Mouse (Mus musculus): ENCODE results near the gene Chchd6. TPM values are rescaled to one million over a fixed set of nuclear protein-coding genes. Genes with fewer than 3 reads are reported as not detected.
A peak's percentile ranks its signal among the peaks of the same experiment; 100 is the strongest.

Chchd6 gene
- polyA plus RNA-seq, 1 experiment from 2014 or later = 184 TPM

DNA sequence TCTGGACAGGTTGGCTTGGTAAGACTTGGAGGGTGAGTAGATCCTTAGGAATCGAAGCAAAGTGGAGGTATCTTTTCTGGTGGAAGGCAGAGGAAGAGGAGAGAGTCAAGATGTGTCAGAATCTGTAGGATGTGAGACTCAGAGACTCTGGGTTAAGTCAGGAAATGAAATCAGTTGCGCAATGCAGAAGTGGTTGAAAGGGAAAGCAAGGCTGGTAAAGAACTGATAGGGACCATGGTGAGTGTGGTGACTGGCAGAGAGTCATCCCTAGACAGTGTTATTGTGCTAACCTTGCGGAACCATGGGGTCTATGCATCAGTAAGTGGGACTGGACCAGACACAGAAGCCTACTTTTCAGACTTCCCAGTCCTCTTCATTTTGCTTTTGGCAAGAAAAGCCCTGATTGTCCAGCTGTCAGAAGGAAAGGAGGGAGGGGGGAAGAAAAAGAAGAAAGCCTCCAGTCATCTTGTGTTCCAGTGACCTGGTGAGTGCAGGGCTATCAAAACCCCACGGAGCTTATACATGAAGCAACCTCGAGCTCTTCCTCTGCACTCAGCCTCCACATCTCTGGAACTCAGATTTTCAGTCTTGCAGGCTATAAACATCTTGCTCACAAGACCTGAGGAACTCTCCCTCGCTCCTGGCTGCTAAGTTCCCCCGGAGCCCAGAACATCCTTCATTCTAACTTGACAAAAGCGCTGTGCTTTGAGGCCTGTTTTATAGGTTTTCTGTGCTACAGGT lies 32.8 kb upstream of the Chchd6 start:
- 74% methylated on average over 8 of the region's 8 CpGs for WGBS
- no peak overlapping the region for H3K27ac ChIP-seq (ENCODE audit: low read depth, low read length)

DNA sequence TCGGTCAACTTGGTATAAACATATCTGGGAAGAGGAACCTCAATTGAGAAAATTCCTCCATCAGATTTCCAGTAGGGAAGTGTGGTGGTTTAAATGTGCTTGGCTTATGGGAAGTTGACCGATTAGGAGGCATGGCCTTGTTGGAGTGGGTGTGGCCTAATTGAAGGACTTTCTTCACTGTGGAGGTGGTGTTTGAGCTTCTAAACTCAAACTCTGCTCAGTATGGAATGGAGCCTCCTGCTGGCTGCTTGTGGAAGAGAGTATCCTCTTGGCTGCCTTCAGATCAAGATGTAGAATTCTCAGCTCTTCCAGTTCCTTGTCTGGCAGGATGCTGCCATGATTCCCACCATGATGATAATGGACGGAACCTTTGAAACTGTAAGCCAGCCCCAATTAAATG lies 27.2 kb upstream of the Chchd6 start:
- no peaks in the 10 kb centered on the region for H3K27me3 ChIP-seq (replicated peaks; ENCODE audit: control insufficient read depth, insufficient read depth, low read length)
- no peak for ATAC-seq
- DNase-seq (ENCODE audit: low spot score) = no peak
- H3K27ac ChIP-seq (ENCODE audit: low read depth, low read length) = no peak overlapping the region
- no peak overlapping the region for H3K4me3 ChIP-seq (ENCODE audit: low read depth, low read length)
- no peaks in the 10 kb centered on the region for H3K4me1 ChIP-seq (ENCODE audit: control insufficient read depth, insufficient read depth, low read length)
- H3K36me3 ChIP-seq (ENCODE audit: control insufficient read depth, insufficient read depth, low read length) = no peaks in the 10 kb centered on the region
- WGBS = 90% methylated on average over 3 of the region's 3 CpGs
- H3K4me2 ChIP-seq (ENCODE audit: low read length) = no peak overlapping the region
- no peak overlapping the region for H3K9ac ChIP-seq (ENCODE audit: low read length)
- no peaks in the 10 kb centered on the region for H3K9me3 ChIP-seq (replicated peaks; ENCODE audit: control insufficient read depth, low read length)

More for the DNA sequence above, 32.8 kb upstream of the Chchd6 start:
- Histone ChIP-seq H3K4me2 (ENCODE audit: low read length) (no peak overlapping the region), H3K4me3 (ENCODE audit: low read depth, low read length) (no peak overlapping the region), H3K36me3 (ENCODE audit: control insufficient read depth, insufficient read depth, low read length) (no peaks in the 10 kb centered on the region), H3K27me3 (replicated peaks; ENCODE audit: control insufficient read depth, insufficient read depth, low read length) (no peaks in the 10 kb centered on the region), H3K9ac (ENCODE audit: low read length) (no peak overlapping the region), H3K4me1 (ENCODE audit: control insufficient read depth, insufficient read depth, low read length) (no peaks in the 10 kb centered on the region), H3K9me3 (replicated peaks; ENCODE audit: control insufficient read depth, low read length) (no peaks in the 10 kb centered on the region)
- ATAC-seq (no peak), DNase-seq (ENCODE audit: low spot score) (no peak)

DNA sequence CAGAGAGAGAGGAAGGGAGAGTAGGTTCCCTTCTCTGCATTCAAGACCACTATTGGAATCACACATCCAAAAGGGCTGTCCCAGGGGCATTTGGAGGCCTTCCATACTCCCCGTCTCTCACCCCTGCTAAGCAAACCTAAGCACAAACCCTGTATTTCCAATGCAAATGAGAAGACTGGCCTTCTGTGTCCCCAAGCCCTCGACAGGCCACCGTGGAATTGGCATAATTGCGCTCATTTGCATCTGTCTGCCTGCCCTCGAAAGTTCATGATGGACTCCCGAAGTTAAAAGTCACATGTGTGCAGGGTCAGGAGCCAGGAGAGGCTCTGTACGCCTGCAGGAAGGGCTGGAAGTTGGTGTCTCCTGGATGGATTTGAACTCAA lies 19.9 kb upstream of the Chchd6 start:
- Histone ChIP-seq H3K4me1 (ENCODE audit: control insufficient read depth, insufficient read depth, low read length) (peaks cover 25% of the 10 kb centered on the region), H3K27ac (ENCODE audit: low read depth, low read length) (0 out of 2 replicates have a peak overlapping the region, but pooled peaks have one; percentile 2), H3K9me3 (replicated peaks; ENCODE audit: control insufficient read depth, low read length) (no peaks in the 10 kb centered on the region), H3K27me3 (replicated peaks; ENCODE audit: control insufficient read depth, insufficient read depth, low read length) (no peaks in the 10 kb centered on the region), H3K4me3 (ENCODE audit: low read depth, low read length) (no peak overlapping the region), H3K4me2 (ENCODE audit: low read length) (no peak overlapping the region), H3K36me3 (ENCODE audit: control insufficient read depth, insufficient read depth, low read length) (no peaks in the 10 kb centered on the region), H3K9ac (ENCODE audit: low read length) (no peak overlapping the region)
- DNase-seq (ENCODE audit: low spot score) (peak; percentile 47), ATAC-seq (no peak)
- WGBS = 36% methylated on average over 7 of the region's 7 CpGs

DNA sequence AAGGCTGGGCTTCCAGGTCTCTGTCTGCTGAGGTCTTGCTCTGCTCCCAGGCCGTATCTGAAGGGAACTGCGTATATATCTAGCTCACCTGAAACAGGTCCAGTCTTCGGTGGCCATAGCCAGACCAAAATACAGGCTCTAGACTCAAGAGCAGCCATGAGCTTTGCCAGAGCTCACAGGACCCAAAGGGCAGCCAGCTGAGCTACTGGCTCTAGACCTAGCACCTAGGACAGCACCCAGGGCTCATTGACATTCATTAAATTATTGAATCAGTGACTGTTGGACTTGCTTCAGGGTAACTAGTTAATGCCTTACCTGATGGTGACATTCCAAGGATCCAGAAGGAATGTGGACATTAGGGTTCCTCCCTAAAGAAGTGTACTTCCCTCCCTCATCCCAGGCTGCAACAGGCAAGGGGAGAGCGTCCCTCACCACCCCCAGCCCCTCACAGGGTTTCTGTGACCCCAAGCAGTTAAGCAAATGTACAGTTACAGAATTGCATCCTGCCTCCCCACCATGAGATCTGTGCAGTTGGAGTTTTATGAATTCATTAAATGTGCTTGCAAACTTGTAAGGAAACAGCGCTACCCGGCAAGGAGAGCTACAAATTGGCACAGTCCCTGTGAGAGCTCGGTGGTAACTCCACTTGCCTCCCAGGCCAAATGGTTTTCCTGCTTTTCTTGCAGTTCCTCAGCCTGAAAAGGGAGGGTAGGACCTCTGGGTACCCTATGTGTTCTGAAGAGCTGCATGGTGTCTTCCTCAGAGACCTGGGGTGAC lies 19.3 kb upstream of the Chchd6 start:
- no peaks in the 10 kb centered on the region for H3K27me3 ChIP-seq (replicated peaks; ENCODE audit: control insufficient read depth, insufficient read depth, low read length)
- no peak overlapping the region for H3K4me2 ChIP-seq (ENCODE audit: low read length)
- peak; percentile 35 for DNase-seq (ENCODE audit: low spot score)
- WGBS = 69% methylated on average over 7 of the region's 7 CpGs
- no peak for ATAC-seq
- H3K4me1 ChIP-seq (ENCODE audit: control insufficient read depth, insufficient read depth, low read length) = peaks cover 25% of the 10 kb centered on the region
- peak overlapping the region; percentile 95 for H3K27ac ChIP-seq (ENCODE audit: low read depth, low read length)
- no peak overlapping the region for H3K4me3 ChIP-seq (ENCODE audit: low read depth, low read length)
- H3K9me3 ChIP-seq (replicated peaks; ENCODE audit: control insufficient read depth, low read length) = no peaks in the 10 kb centered on the region
- no peak overlapping the region; the same call in 1 of the 2 replicates for H3K9ac ChIP-seq (ENCODE audit: low read length)
- no peaks in the 10 kb centered on the region for H3K36me3 ChIP-seq (ENCODE audit: control insufficient read depth, insufficient read depth, low read length)

DNA sequence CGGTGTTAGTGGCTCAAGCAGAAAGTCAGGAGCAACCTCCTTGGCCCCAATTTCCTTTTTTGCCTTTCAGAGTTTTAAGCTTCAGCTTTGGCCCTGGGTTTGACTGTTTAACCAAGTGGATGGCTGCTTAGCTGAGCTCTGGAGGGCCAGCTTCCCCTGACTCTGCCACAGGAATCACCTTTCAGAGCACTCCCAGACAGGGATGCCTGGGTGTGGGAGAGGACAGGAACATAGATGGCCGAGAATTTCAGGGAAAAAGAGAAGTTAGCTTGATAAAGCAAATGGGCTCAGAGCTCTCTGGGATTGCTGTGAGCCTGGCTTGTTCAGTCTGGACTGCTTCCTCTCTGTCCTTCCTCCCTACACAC lies 18.6 kb upstream of the Chchd6 start:
- WGBS = 18% methylated on average over 2 of the region's 2 CpGs
- DNase-seq (ENCODE audit: low spot score) (no peak), ATAC-seq (peak; percentile 33; the same call in 1 of the 2 replicates)
- Histone ChIP-seq H3K27me3 (replicated peaks; ENCODE audit: control insufficient read depth, insufficient read depth, low read length) (no peaks in the 10 kb centered on the region), H3K9ac (ENCODE audit: low read length) (peak overlapping the region; percentile 45), H3K9me3 (replicated peaks; ENCODE audit: control insufficient read depth, low read length) (no peaks in the 10 kb centered on the region), H3K27ac (ENCODE audit: low read depth, low read length) (peak overlapping the region; percentile 95), H3K36me3 (ENCODE audit: control insufficient read depth, insufficient read depth, low read length) (no peaks in the 10 kb centered on the region), H3K4me2 (ENCODE audit: low read length) (peak overlapping the region; percentile 30; the same call in 1 of the 2 replicates), H3K4me3 (ENCODE audit: low read depth, low read length) (no peak overlapping the region), H3K4me1 (ENCODE audit: control insufficient read depth, insufficient read depth, low read length) (peaks cover 25% of the 10 kb centered on the region)

DNA sequence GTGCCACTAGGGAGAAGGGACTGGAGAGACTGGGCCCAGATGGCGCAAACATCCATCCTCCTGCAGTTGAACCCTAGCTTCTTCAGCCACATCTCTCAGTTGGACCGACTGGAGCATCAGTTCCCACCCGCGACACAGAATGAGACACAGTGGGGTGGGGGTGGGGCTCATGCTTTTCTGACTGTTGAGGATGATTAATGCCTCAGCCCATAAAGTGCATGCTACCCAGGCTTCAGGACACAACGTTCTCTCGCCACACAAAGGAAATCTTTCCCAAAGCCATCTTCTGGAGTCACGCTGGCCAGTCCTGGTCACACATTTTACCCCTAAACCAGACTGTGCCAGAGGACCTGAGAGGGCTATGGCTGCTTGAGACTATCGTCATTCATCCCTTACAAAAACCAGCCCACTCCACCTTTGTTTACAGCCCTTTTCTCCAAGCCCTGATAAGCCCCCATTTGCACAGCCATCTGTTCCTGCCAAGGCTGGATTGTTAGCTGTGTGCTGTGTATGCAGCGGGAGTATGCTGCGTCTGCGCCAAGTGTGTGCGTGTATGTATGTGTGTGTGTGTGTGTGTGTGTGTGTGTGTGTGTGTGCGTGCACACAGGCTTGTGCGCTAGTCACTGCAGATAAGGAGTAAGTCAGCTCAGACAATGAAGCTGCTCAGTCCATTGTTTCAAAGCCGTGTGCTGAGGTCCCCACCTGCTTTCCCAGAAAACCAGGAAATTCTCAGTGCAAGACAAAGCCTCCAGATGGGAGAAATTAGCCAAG lies 18.1 kb upstream of the Chchd6 start:
- Histone ChIP-seq H3K4me1 (ENCODE audit: control insufficient read depth, insufficient read depth, low read length) (peaks cover 25% of the 10 kb centered on the region), H3K27me3 (replicated peaks; ENCODE audit: control insufficient read depth, insufficient read depth, low read length) (no peaks in the 10 kb centered on the region), H3K9ac (ENCODE audit: low read length) (peak overlapping the region; percentile 45; the same call in 1 of the 2 replicates), H3K4me3 (ENCODE audit: low read depth, low read length) (no peak overlapping the region), H3K4me2 (ENCODE audit: low read length) (peak overlapping the region; percentile 30; the same call in 1 of the 2 replicates), H3K27ac (ENCODE audit: low read depth, low read length) (peak overlapping the region; percentile 95), H3K9me3 (replicated peaks; ENCODE audit: control insufficient read depth, low read length) (no peaks in the 10 kb centered on the region), H3K36me3 (ENCODE audit: control insufficient read depth, insufficient read depth, low read length) (no peaks in the 10 kb centered on the region)
- WGBS = 27% methylated on average over 15 of the region's 15 CpGs
- DNase-seq (ENCODE audit: low spot score) (peak; percentile 95), ATAC-seq (peak; percentile 96)

DNA sequence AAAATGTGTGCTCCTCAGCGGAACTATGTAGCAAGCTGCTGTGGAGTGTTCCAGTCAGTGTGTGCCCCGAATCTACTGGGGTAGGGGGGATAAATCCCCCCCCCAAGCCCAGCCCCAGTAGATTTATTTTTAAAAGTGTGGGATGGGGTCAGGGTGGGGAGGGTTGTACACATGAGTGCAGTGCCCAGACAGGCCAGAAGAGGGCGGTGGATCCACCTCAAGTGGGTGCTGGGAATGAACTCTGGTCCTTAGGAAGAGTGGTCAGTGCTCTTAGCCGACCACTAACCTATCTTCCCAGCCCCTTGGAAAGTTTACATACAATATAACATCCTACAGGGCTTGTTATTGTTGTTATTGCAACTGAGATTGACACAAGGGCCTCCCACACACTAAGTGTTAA lies 12.5 kb upstream of the Chchd6 start:
- WGBS = 57% methylated on average over 4 of the region's 4 CpGs
- no peak overlapping the region for H3K4me3 ChIP-seq (ENCODE audit: low read depth, low read length)
- no peaks in the 10 kb centered on the region for H3K36me3 ChIP-seq (ENCODE audit: control insufficient read depth, insufficient read depth, low read length)
- no peak overlapping the region for H3K9ac ChIP-seq (ENCODE audit: low read length)
- H3K4me2 ChIP-seq (ENCODE audit: low read length) = no peak overlapping the region
- no peaks in the 10 kb centered on the region for H3K9me3 ChIP-seq (replicated peaks; ENCODE audit: control insufficient read depth, low read length)
- no peaks in the 10 kb centered on the region for H3K27me3 ChIP-seq (replicated peaks; ENCODE audit: control insufficient read depth, insufficient read depth, low read length)
- no peak overlapping the region for H3K27ac ChIP-seq (ENCODE audit: low read depth, low read length)
- ATAC-seq (no peak), DNase-seq (ENCODE audit: low spot score) (no peak)
- H3K4me1 ChIP-seq (ENCODE audit: control insufficient read depth, insufficient read depth, low read length) = peaks cover under 1% of the 10 kb centered on the region

DNA sequence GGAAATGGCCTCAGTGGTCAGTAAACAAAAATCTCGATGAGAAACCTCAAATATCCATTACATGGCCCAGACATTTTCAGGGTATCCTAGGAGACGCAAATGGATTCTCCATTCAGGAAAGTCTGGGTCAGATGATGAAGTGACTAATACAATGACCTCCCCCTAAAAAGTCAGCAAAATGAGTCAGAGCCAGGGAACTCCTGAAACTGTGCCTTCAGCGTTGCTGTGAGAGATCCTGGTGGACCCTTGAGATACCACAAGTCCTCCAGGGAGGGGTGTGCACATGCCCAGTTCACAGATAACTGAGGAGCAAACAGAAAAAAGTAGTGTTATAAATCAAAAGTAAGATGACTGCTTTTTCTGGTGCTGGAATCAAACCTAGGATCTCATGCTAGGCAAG lies 10.6 kb upstream of the Chchd6 start:
- H3K4me1 ChIP-seq (ENCODE audit: control insufficient read depth, insufficient read depth, low read length) = no peaks in the 10 kb centered on the region
- H3K27ac ChIP-seq (ENCODE audit: low read depth, low read length) = no peak overlapping the region
- DNase-seq (ENCODE audit: low spot score) (no peak), ATAC-seq (no peak)
- no peaks in the 10 kb centered on the region for H3K9me3 ChIP-seq (replicated peaks; ENCODE audit: control insufficient read depth, low read length)
- no peak overlapping the region for H3K4me2 ChIP-seq (ENCODE audit: low read length)
- no peak overlapping the region for H3K9ac ChIP-seq (ENCODE audit: low read length)
- H3K36me3 ChIP-seq (ENCODE audit: control insufficient read depth, insufficient read depth, low read length) = no peaks in the 10 kb centered on the region
- WGBS = 68% methylated on average over 3 of the region's 3 CpGs
- no peaks in the 10 kb centered on the region for H3K27me3 ChIP-seq (replicated peaks; ENCODE audit: control insufficient read depth, insufficient read depth, low read length)
- no peak overlapping the region for H3K4me3 ChIP-seq (ENCODE audit: low read depth, low read length)
